Mouse (Mus musculus) layer of hippocampus, adult 2 months (tissue): Measurements from ENCODE around the gene Trim8. TPM values are rescaled to one million over a fixed set of nuclear protein-coding genes. Genes with fewer than 3 reads are reported as not detected.

Source experiments
- DNase-seq, 2 experiments: peaks; one replicate each; pipeline ENCODE4 v3.0.0; 2022; ENCODE audit warnings: low spot score in 2 of 2
- H3K27ac ChIP-seq: fragments of 200-600 bp; 2 replicates; pipeline ENCODE4 v1.8.1; 2022
- H3K4me3 ChIP-seq: fragments of 200-600 bp; 2 replicates; pipeline ENCODE4 v1.8.1; 2022; ENCODE audit warnings: mild to moderate bottlenecking
- CTCF ChIP-seq: fragments of 200-600 bp; conservative IDR thresholded peaks from 2 replicates; pipeline ENCODE4 v1.8.1; 2022; ENCODE audit warnings: antibody characterized with exemption, mild to moderate bottlenecking, moderate library complexity
- total RNA-seq, 2 experiments: library from RNA; stranded (reverse); gene quantifications; 2 replicates each; pipeline ENCODE4 v1.2.3; 2021

Gene Trim8
- total RNA-seq, 2 experiments from 2014 or later: 99.9 to 108 TPM

- TF ChIP-seq CTCF: no peak
- H3K27ac ChIP-seq: peak overlapping the region; percentile 81
- peak overlapping the region; percentile 45 for H3K4me3 ChIP-seq
- DNase-seq: peak; percentile 66 to 79
These were observed 22.1 kb downstream of the Trim8 start for GRCm38 (mm10) chr19:46523480-46524151.

- TF ChIP-seq CTCF: no peak
- Histone ChIP-seq H3K4me3 (peak overlapping the region; percentile 45), H3K27ac (peak overlapping the region; percentile 81)
- DNase-seq: no peak
These were observed 22.6 kb downstream of the Trim8 start for GRCm38 (mm10) chr19:46524152-46524544.

GRCm38 (mm10) chr19:46524601-46525321 is 23.3 kb downstream of the Trim8 start:
- DNase-seq: no peak
- Histone ChIP-seq H3K4me3 (peak overlapping the region; percentile 45; the same call in 1 of the 2 replicates), H3K27ac (peak overlapping the region; percentile 81)
- TF ChIP-seq CTCF: peak; percentile 55

- DNase-seq: no peak
- no peak for TF ChIP-seq CTCF
- Histone ChIP-seq H3K4me3 (no peak overlapping the region), H3K27ac (peak overlapping the region; percentile 81; the same call in 1 of the 2 replicates)
These were observed 24.5 kb downstream of the Trim8 start for GRCm38 (mm10) chr19:46525691-46526631.

- no peak for TF ChIP-seq CTCF
- Histone ChIP-seq H3K4me3 (peak overlapping the region; percentile 53), H3K27ac (peak overlapping the region; percentile 93)
- no peak for DNase-seq
These were observed 26.4 kb downstream of the Trim8 start for GRCm38 (mm10) chr19:46527632-46528528.

- peak overlapping the region; percentile 93 for H3K27ac ChIP-seq
- TF ChIP-seq CTCF: peak; percentile 57
- DNase-seq: peak; percentile 44 to 60
- peak overlapping the region; percentile 53 for H3K4me3 ChIP-seq
These were observed 27.2 kb downstream of the Trim8 start for GRCm38 (mm10) chr19:46528529-46529213.

GRCm38 (mm10) chr19:46529601-46530448 is 28.3 kb downstream of the Trim8 start:
- Histone ChIP-seq H3K4me3 (no peak overlapping the region), H3K27ac (peak overlapping the region; percentile 93)
- TF ChIP-seq CTCF: no peak
- no peak for DNase-seq

- Histone ChIP-seq H3K4me3 (no peak overlapping the region), H3K27ac (peak overlapping the region; percentile 93)
- no peak for DNase-seq
- TF ChIP-seq CTCF: peak; percentile 16; the same call in 1 of the 2 replicates
These were observed 29.0 kb downstream of the Trim8 start for GRCm38 (mm10) chr19:46530449-46530990.

GRCm38 (mm10) chr19:46531071-46532030 is 29.8 kb downstream of the Trim8 start:
- DNase-seq: no peak

More at GRCm38 (mm10) chr19:46531071-46532030, 29.8 kb downstream of the Trim8 start:
- TF ChIP-seq CTCF: peak; percentile 22
- no peak overlapping the region for H3K4me3 ChIP-seq
- peak overlapping the region; percentile 93 for H3K27ac ChIP-seq
